Mouse (Mus musculus) E14TG2a.4 (cell line): ENCODE measurements at regions not wholly inside any gene's neighbourhood (a gene's known extent, or its start where the extent isn't known, plus 50 kb on each side); places are given as distances from the start of the nearest gene placed in this dataset.

Source experiments
- CTCF ChIP-seq: conservative IDR thresholded peaks from 2 replicates; pipeline ENCODE4 v1.5.1; 2014; ENCODE audit warnings: low read length
- NANOG ChIP-seq: IDR thresholded peaks from 2 replicates; pipeline ENCODE4 v1.6.1; 2014; ENCODE audit warnings: borderline replicate concordance, low read length, mixed read lengths
- POU5F1 ChIP-seq: IDR thresholded peaks from 2 replicates; pipeline ENCODE4 v1.6.1; 2014; ENCODE audit warnings: low read length, borderline replicate concordance

- TF ChIP-seq CTCF (no peak), POU5F1 (no peak), NANOG (no peak)
These were observed 85.5 kb upstream of the Mrps30 start for GRCm38 (mm10) chr13:118472578-118472977.
